Mouse (Mus musculus) kidney, postnatal 4 days (tissue): Measurements from ENCODE around the gene Glp2r.

Source experiments
- DNase-seq, 2 experiments: peaks; one replicate each; pipeline ENCODE4 v3.0.0; 2021; ENCODE audit warnings: mixed read lengths in 2 of 2

Glp2r gene

DNA sequence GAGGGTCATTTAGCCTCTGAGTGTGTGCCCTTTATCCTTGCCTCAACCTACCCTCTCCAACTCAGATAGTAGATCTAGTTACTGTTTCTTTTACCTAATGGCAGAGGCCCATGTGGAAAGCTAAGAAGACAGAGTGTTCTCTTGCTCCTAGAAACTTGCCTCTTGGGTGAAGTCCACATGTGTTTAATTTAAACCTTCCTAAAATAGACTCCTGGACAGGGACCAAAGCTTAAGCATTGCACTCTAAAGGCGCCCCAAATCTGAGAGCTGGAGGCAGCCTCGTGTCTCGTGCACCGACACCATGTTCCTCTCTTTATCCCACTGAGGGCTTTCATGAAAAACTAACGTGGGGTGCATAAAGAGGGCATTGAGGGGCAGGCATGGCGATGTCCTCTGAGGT, 43.9 kb downstream of the Glp2r start:
- no peak for DNase-seq

DNA sequence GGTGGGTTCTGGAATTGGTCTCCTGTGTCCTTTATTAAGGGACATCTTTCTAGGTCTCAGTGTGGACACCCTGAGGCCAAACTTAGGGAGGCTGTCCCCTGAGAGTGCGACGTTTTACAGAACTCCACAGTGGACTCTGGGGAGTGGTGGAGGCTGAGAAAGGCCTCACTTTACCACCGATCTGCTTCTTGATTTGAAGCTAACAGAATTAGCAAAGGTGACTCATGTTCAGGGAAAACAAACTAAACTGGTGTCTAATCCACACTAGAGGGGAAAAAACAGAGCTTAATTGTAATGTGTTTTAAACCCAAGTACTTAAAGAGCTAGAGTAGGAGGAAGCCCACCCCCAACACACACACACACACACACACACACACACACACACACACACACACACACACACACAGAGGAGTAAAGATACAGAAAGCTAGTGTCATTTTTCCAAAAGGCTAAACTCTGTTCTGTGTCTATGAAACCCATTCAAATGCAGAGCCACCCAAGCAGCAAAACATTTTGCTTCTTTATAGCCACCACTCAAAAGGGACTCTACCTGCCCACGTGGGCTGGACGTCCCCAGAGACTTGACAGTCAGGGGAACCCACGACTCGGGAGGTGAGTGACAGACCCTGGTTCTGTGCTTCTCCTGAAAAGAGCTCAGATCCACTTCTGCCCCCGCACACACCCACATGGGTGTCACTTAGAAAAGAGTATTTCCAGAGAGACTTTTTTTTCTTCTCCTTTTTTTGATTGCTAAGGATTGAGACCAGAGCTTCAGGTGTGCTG, 47.5 kb downstream of the Glp2r start:
- DNase-seq = no peak

DNA sequence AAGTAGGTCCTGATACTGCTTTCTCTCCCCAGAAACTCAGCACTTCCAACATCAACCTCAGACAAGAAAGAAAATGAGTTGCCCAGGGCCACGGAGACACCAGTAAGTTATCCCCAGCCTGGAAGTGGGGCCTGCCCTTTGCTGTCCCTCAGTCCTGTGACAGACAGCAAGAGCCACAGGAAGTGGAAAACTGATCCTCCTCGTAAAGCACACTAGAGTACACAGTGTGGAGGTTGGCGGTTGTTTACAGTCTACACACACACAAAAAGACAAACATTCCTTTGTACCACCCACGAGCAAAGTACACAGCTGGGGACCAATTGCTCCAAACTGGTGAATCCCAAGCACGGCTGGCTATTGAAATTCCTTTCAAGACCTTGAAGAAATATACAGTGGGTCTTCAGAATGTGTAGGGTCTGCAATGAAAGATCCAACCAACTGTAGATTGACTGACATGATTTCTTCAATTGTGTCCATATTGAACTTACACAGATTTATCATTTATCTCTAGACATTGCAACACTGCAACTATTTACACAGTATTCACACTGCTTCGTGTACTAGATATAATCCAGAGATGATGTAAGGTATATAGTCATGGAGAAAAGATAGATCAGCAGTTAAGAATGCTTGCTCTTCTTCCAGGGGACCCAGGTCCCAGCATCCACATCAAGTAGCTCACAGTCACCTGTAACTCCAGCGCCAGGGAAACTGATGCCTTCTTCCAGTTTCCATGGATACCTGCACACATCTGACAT, 48.4 kb downstream of the Glp2r start:
- no peak for DNase-seq

DNA sequence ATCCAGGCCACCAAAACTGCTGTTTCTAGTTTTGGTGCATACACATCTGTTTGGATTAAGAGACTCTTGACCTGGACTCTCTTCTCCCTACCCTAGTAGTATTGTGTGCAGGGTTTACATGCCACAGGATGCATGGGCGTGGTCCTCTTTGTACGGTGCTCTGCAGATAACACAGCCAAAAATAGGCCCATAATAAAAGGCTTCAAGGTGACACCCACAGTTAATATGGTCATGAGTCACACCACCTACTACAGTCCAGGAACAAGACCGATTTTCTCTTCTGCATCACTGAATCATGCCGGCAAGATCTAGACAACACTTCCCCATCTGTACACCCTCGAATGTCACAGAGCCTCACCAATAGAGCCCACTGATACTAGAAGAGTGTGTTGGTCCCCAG, 49.5 kb downstream of the Glp2r start:
- DNase-seq = no peak

DNA sequence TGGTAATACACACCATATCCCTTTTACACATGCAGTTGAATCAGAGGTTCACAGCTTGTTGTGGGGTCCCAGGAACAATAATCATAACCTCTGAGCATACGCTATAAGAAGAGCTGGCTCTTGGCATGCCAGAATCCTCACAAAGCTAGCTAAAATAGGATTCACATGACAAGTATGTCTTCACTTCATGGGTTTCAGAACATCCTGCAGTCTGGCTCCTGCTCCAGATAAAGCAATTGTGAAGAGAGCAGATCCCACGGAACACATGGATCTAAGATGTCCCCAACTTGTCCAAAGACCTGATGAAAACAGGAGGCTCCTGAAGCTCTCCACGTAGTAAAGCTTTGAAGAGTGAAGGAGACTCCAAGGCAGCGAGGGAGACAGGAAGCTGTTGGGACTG, 55.6 kb downstream of the Glp2r start:
- no peak for DNase-seq

DNA sequence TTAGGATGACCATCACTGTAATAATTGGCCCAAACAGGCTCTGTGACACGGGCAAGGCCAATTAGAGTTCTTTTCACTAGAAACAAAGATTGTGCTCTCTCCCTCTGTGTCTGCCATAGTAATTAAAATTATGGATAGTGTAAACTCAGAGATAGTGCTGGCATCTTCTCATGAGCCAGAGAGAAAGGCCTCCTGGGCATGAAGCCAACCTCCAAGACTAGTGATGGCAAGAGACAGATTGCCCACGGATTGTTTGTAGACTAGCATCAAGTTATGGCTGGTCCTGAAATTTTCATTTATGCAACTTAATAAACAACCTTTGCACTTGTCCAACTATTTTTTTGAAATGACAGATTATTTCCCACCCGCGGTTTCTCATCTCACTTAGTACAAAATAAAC, 58.0 kb downstream of the Glp2r start:
- DNase-seq = no peak

DNA sequence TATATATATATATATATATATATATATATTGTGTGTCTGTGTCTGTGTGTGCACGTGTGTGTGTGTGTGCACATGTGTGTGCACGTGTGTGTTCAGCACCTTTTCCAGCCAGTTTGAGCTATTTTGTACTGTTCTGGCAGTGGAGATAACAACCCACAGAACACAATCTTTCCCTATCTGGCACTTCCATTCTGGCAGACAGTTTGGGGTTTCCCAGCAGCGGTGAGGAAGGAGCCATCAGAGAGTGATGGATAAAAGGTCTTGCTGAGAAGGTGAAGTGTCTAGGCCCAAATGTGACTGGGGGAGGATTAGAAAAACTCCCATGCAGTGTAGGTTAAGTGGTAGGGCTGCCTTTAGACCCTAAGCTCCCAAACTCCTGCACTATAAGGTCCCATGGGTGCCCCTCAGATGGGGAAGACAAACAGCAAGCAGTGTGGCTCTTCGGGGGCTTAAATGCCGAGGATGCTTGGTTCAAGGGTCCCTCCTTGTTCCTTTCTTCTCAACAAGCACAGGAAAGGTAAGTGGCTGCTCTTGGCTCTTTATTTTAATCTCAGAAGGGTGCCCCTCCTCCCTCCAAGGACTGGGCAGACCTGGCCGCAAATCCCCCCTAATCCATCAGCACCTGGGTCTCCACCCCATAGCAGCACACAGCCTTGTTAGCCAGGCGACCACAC, 76.1 kb downstream of the Glp2r start, which contains the start of gene Rcvrn:
Gene Rcvrn, plus strand, starts transcription at position 624 of the 674 bp plus-strand sequence.
- DNase-seq = no peak

DNA sequence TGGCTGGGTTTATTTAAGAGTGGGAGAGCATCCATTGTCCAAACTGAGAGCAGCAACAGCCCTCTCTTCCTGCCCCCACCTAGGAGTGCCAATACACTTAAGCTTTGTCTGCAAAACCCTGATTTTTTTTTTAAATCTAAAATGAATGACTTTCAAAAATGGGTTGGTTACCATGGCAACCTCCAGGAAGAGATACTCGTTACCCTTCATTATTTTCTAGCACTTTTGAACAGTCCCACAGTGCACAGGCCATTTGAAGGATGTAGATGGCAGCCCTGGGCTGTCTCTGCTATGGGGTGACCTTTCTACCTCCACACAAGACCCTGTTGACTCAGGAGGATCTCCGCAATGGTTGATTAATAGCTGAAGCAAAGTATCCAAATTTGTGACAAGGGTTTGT, 84.8 kb downstream of the Glp2r start:
- no peak for DNase-seq

DNA sequence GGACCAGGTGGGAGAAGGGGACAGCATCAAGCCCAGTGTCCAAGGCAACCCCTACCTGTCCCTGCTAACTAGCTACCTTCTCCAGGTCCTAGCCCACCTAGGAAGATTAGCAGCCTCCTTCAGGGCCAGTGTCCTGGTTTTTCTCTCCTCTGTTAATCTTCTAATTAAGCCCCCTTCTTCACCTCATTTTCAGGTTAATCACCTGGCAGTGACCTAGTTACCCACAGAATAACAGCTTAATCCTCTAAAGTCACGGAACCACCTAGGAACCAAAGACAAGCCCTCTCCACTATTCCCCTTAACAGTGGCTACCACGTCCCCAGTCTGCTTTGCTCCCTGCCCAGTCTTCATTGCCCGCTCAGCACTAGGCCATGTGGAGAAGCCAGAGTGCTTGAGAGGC, 89.1 kb downstream of the Glp2r start:
- no peak for DNase-seq

DNA sequence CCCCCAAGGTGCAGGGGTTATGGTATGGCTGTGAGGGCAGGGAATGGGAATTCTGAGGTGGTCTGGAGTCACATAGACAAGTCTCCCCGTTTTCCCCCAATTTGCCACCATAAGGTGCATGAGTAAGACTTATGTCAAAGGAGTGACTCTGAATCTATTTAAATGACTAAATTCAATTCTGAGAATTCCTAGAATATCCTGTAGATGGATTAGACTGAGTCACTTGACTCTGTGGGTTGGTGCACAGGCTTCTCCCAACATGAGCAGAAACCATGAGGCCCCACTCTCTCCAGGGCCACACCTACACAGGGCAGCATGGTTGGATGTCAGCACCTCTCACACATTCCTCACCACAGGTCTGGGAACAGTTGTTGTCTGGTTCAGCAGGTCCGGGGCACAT, 91.0 kb downstream of the Glp2r start:
- no peak for DNase-seq

DNA sequence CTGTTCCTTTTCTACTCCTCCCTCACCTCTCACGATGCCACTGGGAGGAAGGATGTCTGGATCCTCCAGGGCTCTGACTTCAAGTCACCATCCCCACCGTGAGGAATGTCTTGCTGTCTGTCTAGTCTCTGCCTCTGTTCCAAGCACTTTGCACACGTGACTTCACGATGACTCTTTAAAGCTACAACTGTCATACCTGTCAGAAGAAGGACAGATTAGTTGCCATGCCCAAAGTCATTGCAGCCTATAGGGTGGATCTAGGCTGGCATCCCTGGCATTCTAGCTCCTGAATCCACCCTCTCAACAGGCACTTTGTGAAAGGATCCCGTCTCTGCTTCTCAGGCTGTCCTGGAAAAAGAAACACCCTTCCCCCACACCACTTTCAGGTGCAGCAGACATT, 91.7 kb downstream of the Glp2r start:
- no peak for DNase-seq

DNA sequence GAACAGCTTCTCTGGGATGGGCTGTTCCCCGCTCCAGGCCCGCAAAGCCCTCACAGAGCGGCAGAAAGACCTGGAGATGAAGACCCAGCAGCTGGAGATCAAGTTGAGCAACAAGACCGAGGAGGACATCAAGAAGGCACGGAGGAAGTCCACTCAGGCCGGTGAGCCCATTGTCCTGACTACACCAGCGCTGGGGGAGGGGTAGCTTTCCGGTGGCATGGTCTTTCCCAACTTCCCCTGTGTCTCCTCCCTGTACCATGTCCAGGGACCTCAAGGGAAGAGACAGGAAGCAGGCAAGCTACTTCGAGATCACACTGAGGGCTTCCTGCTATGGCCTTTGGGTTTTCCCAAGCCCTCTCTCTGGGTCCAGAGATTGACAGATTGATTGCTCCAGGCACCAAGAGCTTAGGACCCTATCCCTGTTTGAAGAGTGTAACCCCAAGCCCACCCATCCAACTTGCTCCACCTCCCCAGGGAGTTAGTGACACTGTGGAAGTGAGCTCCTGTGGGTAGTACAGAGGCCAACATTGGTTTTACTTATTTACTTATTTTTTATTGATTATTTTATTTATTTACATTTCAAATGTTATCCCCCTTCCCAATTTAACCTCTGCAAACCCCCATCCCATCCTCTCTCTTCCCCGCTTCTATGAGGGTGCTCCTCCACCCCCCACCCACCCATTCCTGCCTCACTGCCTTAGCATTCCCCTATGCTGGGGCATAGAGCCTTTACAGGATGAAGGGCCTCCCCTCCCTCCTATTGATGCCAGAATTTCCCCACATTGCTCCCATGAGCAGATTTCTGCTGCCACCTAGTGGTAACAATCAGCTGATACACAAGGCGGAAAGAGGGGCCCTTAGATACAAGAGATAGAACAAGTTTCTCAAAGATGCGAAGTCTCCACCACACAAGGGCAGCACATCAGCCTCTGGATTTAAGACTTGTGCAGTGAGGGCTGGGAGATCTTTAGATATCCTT, 95.1 kb downstream of the Glp2r start:
- peak; percentile 49 to 65 for DNase-seq

DNA sequence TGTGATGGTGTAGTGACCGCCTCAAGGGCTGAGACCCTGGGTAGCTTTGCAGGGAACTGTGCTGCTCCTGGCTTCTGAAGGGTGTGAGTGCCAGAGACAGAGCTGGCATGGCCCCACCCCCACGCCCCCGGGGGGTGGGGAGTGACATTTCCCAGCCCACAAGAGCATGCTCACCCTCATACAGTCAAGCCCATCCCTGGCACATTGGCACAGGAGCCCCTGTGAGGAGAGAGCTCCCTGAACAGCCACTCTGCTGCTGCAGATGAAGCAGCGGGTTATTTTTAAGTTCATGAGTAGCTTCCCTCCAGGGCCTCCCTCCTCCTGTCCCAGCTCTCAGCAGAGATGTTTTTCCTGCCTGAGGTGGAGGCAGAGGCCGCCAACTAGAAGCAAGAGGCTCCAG, 98.8 kb downstream of the Glp2r start:
- DNase-seq = no peak

DNA sequence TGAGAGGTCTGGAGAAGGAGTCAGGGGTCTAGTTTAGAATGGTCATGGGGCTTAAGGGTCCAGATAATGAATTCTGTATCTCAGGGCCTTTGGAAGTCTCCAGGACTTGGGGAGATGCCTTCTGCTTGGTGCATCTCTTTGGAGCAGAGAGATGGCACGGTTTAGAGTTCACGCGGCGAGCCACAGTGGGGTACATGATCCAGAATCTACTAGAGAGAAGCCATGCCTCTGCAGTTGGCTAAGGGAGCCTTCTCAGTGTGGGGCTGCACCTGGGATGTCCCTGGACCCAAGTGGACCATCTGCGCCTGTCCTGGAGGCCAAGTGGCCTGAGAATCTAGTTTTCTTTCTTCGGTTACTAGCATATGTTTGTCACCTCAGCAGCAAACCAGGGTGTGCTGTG, 100.9 kb downstream of the Glp2r start:
- no peak for DNase-seq

DNA sequence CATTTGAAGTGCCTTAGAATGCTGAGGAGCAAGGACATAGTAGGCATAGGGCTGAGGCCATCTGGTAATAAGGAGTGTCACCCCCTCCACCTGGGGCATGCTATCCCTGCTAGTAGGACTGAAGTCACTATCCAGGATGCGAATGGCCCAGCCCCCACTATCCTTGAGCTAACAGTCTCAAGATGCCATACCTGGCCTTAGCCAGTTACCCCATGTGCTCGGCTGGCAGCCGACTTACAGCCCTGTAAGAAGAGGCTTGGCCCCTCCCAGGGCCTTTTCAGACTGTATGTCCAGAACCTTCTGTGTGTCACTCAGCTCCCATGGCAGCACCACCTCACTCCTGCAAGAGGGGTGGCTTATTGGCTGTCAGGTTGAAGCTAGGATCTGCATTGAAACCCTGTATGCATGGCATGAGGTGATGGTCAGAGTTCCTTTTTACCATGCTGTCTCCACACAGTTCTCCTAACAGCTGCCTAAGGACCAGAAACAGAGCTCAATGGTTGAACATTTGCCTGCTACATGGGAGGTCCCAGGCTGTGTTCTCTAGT, 102.4 kb downstream of the Glp2r start:
- DNase-seq = no peak

DNA sequence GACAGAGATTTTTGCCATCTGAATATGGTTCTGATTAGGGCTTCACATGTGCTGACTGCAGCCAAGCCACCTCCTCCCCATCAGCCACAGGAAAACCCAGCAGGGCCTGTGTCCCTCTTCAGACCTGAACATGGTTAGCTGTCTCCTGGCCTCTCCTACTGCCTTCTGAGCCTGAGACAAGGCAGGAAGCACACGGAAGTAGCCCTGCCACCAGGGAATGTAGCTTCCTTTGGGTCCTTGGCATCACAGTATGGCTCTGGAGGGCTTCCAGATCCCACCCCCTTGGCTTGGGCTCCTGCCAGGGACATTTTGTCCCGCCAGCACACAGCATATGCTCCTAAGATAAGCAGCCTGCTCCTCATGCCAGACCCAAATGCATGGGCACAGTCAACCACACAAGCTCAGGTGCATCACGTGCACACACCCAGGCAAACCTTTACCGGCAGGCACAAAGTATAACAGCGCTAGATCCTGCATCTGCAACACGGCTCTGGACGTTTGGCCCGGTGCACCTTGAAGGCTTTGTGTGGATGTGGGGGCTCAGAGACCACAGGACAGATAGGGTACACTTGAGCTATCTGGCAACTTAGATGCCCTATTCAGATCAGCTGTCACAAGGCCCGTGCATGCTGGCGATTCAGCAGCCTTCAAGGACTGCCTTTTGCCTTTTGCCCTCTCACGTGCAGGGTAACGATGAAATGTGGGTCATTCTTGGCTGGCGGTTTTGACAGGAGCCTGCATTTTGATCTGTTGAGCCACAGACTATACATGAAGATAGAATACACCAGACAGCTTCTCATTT, 103.2 kb downstream of the Glp2r start:
- DNase-seq = peak; percentile 56 to 57

DNA sequence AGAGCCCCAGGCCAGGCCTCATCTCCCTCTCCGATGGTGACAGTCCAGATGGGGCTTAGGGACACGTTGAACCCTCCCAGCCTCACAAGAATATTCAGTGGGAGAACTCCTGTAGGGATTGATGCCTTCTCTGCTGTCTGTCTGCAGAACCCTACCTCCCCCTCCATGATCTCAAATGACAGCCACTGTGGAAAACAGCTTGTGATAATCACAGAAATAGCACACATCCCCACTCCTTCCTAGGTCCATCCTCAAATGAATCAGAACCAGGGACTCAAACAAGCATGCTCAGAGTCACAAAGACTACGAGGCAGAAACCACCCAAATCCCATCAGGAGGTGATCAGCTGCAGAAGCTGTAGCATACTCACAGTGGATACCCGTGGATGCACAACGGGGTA, 104.8 kb downstream of the Glp2r start:
- no peak for DNase-seq

DNA sequence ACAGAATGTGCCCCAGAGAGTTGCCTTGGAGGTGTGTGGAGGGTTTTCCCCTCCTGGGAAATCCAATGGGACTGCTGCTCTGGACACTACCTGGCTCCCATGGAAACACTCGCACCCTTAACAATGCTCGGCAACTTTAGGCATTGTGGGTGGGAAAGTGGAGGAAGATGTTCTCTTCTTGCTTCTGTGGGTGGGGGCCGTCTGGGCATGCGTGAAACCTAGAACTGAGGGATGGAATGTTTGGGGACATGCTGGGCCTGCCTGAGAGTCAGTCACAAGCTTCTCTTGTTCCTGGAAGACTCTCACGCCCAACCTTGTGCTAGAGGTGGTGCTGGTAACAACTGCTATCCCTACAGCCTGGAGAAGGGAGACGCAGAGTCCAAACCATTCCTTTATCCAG, 106.0 kb downstream of the Glp2r start:
- DNase-seq = no peak

DNA sequence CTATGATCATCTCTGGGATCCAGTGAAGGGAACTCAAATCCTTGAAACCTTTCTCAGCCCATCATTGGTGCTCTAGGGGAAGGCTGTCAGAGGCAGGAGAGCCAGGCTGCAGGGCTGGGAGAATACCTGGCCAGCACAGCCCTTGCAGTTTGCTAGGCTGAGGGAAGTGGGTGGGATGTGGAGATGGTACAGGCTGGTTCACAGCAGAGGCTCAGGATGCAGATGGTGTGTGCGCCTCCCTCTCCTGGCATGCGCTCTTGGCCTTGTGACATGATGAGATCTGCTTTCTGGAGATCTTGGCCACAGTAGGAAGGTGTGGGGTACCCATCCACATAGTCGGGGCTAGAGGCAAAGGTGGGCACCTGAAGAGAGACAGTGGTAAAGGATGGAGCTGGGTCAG, 106.7 kb downstream of the Glp2r start:
- no peak for DNase-seq

DNA sequence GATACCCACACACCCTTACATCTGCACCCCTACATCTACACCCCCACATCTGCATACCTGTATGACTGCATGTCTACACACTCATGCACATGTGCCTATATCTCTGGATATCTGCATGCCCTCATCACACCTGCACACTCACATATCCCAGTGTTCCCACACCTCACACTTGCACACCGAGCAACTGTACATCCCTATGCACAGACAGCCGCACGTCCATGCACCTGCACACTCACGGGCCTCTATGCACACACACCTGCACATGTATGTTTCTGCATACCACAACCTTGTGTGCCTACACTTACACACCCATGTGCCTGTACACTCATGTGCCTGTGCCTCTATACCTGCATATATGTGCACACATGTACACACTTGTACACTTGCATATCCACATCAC, 107.5 kb downstream of the Glp2r start:
- no peak for DNase-seq

DNA sequence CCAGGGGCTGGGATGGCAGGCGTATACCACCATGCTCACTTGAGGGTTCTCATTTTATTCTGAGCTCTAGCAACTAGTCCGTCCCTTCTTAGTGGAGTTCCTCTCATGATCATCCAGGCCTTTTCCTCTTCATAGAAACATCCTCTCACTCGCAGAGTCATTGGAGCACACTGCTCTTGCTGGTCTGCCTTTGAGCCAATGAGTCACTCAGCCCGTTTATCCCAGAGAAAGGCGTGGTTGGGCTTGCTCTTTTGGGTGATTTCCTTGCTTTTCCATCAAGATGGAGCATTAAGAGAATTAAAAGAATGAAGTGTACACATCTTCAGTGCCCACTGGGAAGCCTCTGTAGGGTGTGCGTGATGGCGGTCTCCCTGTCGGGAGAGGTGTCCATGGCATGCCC, 109.5 kb downstream of the Glp2r start:
- no peak for DNase-seq
